Mouse (Mus musculus): ENCODE data around the gene Cdh18. TPM values are rescaled to one million over a fixed set of nuclear protein-coding genes. Genes with fewer than 3 reads are reported as not detected.

Cdh18 gene
- polyA plus RNA-seq, 1 experiment from 2014 or later: 0.21 TPM

DNA sequence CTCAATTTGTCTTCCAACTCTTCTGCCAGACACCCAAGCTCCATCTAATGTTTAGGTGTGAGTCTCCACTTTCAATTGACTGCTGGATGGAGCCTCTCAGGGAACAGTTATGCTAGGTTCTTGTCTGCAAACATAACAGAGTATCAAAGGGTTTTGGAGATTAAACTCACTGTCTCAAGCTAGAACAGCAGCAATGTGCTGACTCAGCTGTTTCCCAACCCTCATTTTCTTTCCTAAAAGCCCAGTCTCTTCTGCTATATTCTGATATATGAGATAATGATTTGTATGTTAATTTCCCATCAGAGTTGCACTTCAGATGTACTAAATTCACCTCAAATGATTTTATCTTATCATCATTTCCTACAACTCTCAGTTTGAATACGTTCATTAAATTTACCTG, 398.4 kb downstream of the Cdh18 start:
- Histone ChIP-seq H3K4me2 (no peak overlapping the region), H3K4me1 (no peaks in the 10 kb centered on the region), H3K27me3 (replicated peaks) (no peaks in the 10 kb centered on the region), H3K4me3 (no peak overlapping the region), H3K9ac (no peak overlapping the region), H3K36me3 (no peaks in the 10 kb centered on the region), H3K27ac (replicated peaks) (no peak overlapping the region), H3K9me3 (no peaks in the 10 kb centered on the region)
- no peak for ATAC-seq (ENCODE audit: extremely low read depth, insufficient number of reproducible peaks, low FRiP score, low TSS enrichment)
- 71% methylated on average over 1 of the region's 1 CpGs for WGBS

- ATAC-seq (ENCODE audit: extremely low read depth, insufficient number of reproducible peaks, low FRiP score, low TSS enrichment): no peak
- WGBS: 78% methylated on average over 11 of the region's 11 CpGs
- H3K9me3 ChIP-seq: no peaks in the 10 kb centered on the region
These were observed 420.6 kb downstream of the Cdh18 start for GRCm38 (mm10) chr15:22969424-22969823.

DNA sequence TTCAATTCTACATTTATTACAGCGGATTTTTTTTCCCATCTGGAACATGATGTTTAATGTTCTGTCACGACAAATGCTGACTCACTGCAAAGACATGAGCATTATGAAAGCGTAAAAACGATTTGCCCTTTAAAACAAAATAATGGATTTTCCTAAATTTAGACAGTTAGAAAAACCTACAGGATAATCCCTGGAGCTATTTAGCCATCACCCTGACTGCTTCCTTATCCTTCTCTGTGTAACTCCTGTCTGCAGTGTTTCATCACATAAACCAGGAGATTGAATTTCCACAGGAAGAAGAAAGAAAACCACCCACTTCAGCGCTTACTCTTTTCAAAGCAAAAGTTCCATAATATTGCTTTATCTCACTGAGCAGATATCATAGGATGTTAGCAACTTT, 431.3 kb downstream of the Cdh18 start:
- Histone ChIP-seq H3K9ac (no peak overlapping the region), H3K27ac (replicated peaks) (no peak overlapping the region)
- WGBS: 68% methylated on average over 5 of the region's 5 CpGs

More at GRCm38 (mm10) chr15:22969424-22969823, 420.6 kb downstream of the Cdh18 start:
- Histone ChIP-seq H3K4me2 (no peak overlapping the region), H3K27ac (replicated peaks) (no peak overlapping the region), H3K4me3 (no peak overlapping the region), H3K4me1 (no peaks in the 10 kb centered on the region), H3K9ac (no peak overlapping the region), H3K27me3 (replicated peaks) (no peaks in the 10 kb centered on the region), H3K36me3 (no peaks in the 10 kb centered on the region)

DNA sequence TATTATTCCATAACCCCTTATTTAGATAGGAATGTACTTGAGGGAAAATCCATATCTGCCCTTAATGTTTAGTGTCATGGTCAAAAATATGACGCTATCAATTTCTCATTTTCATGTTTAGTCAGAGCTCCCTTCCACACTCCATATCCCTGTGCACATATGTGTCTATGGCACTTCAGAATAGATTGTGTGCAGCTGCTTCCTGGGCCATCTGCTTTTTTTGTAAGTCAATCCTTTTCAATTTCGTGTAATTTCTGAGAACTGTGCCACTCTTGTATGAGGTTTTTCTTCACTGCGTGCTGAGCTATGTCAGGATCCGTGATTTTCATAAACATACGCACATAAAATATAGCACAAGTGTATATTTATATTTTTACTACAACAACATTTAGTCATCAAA, 435.8 kb downstream of the Cdh18 start:
- no peaks in the 10 kb centered on the region for H3K27me3 ChIP-seq (replicated peaks)
- H3K9ac ChIP-seq: no peak overlapping the region
- WGBS: 71% methylated on average over 5 of the region's 5 CpGs
- H3K4me3 ChIP-seq: no peak overlapping the region
- no peaks in the 10 kb centered on the region for H3K4me1 ChIP-seq
- H3K4me2 ChIP-seq: no peak overlapping the region
- no peak overlapping the region for H3K27ac ChIP-seq (replicated peaks)
- ATAC-seq (ENCODE audit: extremely low read depth, insufficient number of reproducible peaks, low FRiP score, low TSS enrichment): no peak
- H3K36me3 ChIP-seq: no peaks in the 10 kb centered on the region
- H3K9me3 ChIP-seq: no peaks in the 10 kb centered on the region

More for the DNA sequence above, 431.3 kb downstream of the Cdh18 start:
- Histone ChIP-seq H3K27me3 (replicated peaks) (no peaks in the 10 kb centered on the region), H3K9me3 (no peaks in the 10 kb centered on the region), H3K4me3 (no peak overlapping the region), H3K36me3 (no peaks in the 10 kb centered on the region), H3K4me1 (no peaks in the 10 kb centered on the region), H3K4me2 (no peak overlapping the region)
- no peak for ATAC-seq (ENCODE audit: extremely low read depth, insufficient number of reproducible peaks, low FRiP score, low TSS enrichment)

- Histone ChIP-seq H3K27ac (replicated peaks) (no peak overlapping the region), H3K27me3 (replicated peaks) (no peaks in the 10 kb centered on the region), H3K9ac (no peak overlapping the region), H3K4me1 (no peaks in the 10 kb centered on the region), H3K4me2 (no peak overlapping the region), H3K4me3 (no peak overlapping the region), H3K36me3 (no peaks in the 10 kb centered on the region), H3K9me3 (no peaks in the 10 kb centered on the region)
- ATAC-seq (ENCODE audit: extremely low read depth, insufficient number of reproducible peaks, low FRiP score, low TSS enrichment): no peak
- whole genome bisulfite sequencing: 83% methylated on average over 5 of the region's 5 CpGs
These were observed 467.9 kb downstream of the Cdh18 start for GRCm38 (mm10) chr15:23016680-23017079.

DNA sequence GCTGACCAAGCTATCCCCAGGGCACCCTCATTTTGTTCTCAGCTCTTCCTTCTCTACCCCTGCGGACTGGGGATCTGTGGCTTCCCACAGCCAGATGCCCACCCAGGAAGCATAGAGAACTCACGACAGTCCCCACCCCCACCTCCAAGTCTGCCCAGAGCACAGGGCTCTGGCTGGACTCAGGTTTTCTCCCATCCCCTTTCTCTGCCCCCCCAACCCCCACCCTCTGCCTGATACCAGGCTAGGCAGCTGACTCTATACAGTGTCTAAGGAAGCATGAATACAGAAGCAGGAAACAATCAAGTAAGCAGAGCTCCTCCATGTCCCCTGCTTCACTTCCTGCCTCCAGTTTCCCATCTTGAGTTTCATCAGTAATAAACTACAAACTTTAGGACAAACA, 472.3 kb downstream of the Cdh18 start:
- H3K36me3 ChIP-seq: no peaks in the 10 kb centered on the region
- no peak overlapping the region for H3K4me3 ChIP-seq
- no peak for ATAC-seq (ENCODE audit: extremely low read depth, insufficient number of reproducible peaks, low FRiP score, low TSS enrichment)
- H3K9me3 ChIP-seq: no peaks in the 10 kb centered on the region
- no peaks in the 10 kb centered on the region for H3K4me1 ChIP-seq
- H3K27ac ChIP-seq (replicated peaks): no peak overlapping the region
- no peak overlapping the region for H3K9ac ChIP-seq
- 35% methylated on average over 2 of the region's 2 CpGs for WGBS
- no peak overlapping the region for H3K4me2 ChIP-seq
- H3K27me3 ChIP-seq (replicated peaks): no peaks in the 10 kb centered on the region

GRCm38 (mm10) chr15:23022635-23023034, 473.8 kb downstream of the Cdh18 start:
- Histone ChIP-seq H3K9me3 (no peaks in the 10 kb centered on the region), H3K9ac (no peak overlapping the region), H3K27ac (replicated peaks) (no peak overlapping the region), H3K4me2 (no peak overlapping the region), H3K36me3 (no peaks in the 10 kb centered on the region), H3K4me3 (no peak overlapping the region), H3K27me3 (replicated peaks) (no peaks in the 10 kb centered on the region), H3K4me1 (no peaks in the 10 kb centered on the region)
- ATAC-seq (ENCODE audit: extremely low read depth, insufficient number of reproducible peaks, low FRiP score, low TSS enrichment): no peak

DNA sequence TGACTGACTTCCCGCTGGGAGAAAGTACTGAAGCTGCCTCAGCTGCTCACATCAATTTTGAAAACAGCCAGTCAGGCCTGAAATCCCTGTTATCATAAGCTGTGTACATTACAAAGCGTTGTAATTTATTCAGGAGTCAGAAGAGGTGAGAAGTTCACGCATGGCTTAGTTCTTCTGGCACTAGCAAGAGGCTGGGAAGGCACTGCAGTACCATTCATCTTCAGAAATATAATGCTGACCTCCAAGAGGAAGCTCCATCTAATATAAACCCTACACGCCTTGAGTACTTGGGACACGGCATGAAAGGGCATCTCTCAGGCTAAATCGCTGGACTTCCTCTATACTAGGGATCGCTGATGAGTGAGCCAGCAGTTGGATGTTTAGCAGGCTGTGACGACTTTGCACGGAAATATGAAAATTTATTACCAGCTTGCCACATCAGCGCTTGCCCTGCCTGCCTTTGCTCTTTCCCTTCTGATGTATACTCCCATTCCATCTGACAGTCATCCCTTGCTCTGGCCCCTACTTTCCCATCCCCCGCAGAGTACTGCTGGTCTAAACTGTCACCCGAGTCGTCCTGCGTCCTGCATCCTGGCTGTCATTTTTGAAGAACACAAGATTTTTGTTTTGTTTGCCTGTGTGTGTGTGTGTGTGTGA, 486.9 kb downstream of the Cdh18 start:
- Histone ChIP-seq H3K4me3 (peak overlapping the region; percentile 55), H3K9me3 (no peaks in the 10 kb centered on the region), H3K9ac (peak overlapping the region; percentile 67), H3K4me2 (peak overlapping the region; percentile 86), H3K27ac (replicated peaks) (no peak overlapping the region), H3K36me3 (no peaks in the 10 kb centered on the region), H3K27me3 (replicated peaks) (peaks cover 17% of the 10 kb centered on the region; the same call in 1 of the 2 replicates), H3K4me1 (peaks cover 8% of the 10 kb centered on the region; the same call in 1 of the 2 replicates)
- WGBS: 11% methylated on average over 14 of the region's 14 CpGs
- ATAC-seq (ENCODE audit: extremely low read depth, insufficient number of reproducible peaks, low FRiP score, low TSS enrichment): no peak

GRCm38 (mm10) chr15:23036208-23037065, 487.6 kb downstream of the Cdh18 start:
- peak overlapping the region; percentile 67 for H3K9ac ChIP-seq
- WGBS: 11% methylated on average over 23 of the region's 23 CpGs

GRCm38 (mm10) chr15:23037561-23037960, 488.7 kb downstream of the Cdh18 start:
- H3K4me3 ChIP-seq: no peak overlapping the region
- no peak for ATAC-seq (ENCODE audit: extremely low read depth, insufficient number of reproducible peaks, low FRiP score, low TSS enrichment)
- peaks cover 8% of the 10 kb centered on the region; the same call in 1 of the 2 replicates for H3K4me1 ChIP-seq
- peaks cover 17% of the 10 kb centered on the region; the same call in 1 of the 2 replicates for H3K27me3 ChIP-seq (replicated peaks)
- no peaks in the 10 kb centered on the region for H3K36me3 ChIP-seq
- no peak overlapping the region for H3K27ac ChIP-seq (replicated peaks)
- H3K9ac ChIP-seq: no peak overlapping the region
- no peaks in the 10 kb centered on the region for H3K9me3 ChIP-seq
- H3K4me2 ChIP-seq: no peak overlapping the region

More at GRCm38 (mm10) chr15:23036208-23037065, 487.6 kb downstream of the Cdh18 start:
- peak overlapping the region; percentile 86 for H3K4me2 ChIP-seq
- peak; percentile 85 for ATAC-seq (ENCODE audit: extremely low read depth, insufficient number of reproducible peaks, low FRiP score, low TSS enrichment)
- peak overlapping the region; percentile 55 for H3K4me3 ChIP-seq
- peaks cover 17% of the 10 kb centered on the region; the same call in 1 of the 2 replicates for H3K27me3 ChIP-seq (replicated peaks)
- peaks cover 8% of the 10 kb centered on the region; the same call in 1 of the 2 replicates for H3K4me1 ChIP-seq
- H3K9me3 ChIP-seq: no peaks in the 10 kb centered on the region
- no peak overlapping the region for H3K27ac ChIP-seq (replicated peaks)
- no peaks in the 10 kb centered on the region for H3K36me3 ChIP-seq

- Histone ChIP-seq H3K9me3 (no peaks in the 10 kb centered on the region), H3K4me1 (no peaks in the 10 kb centered on the region), H3K9ac (no peak overlapping the region), H3K27me3 (replicated peaks) (no peaks in the 10 kb centered on the region), H3K4me2 (no peak overlapping the region), H3K4me3 (no peak overlapping the region), H3K27ac (replicated peaks) (no peak overlapping the region), H3K36me3 (no peaks in the 10 kb centered on the region)
- no peak for ATAC-seq (ENCODE audit: extremely low read depth, insufficient number of reproducible peaks, low FRiP score, low TSS enrichment)
- 62% methylated on average over 4 of the region's 4 CpGs for WGBS
These were observed 497.4 kb downstream of the Cdh18 start for GRCm38 (mm10) chr15:23046127-23046785.
